Mouse (Mus musculus) left cerebral cortex, postnatal 4 days (tissue): Measurements from ENCODE around the gene Lhx5. TPM values are rescaled to one million over a fixed set of nuclear protein-coding genes. Genes with fewer than 3 reads are reported as not detected.
A peak's percentile ranks its signal among the peaks of the same experiment; 100 is the strongest.

Source experiments
- DNase-seq: peaks from one replicate; pipeline ENCODE4 v3.0.0-alpha.2; 2022
- intact Hi-C: fragments of 180-260 bp; cut with DNase I; formaldehyde crosslinking; loops from one replicate; pipeline ENCODE4 v1.15.1; 2025
- total RNA-seq, 2 experiments: library from RNA; stranded (reverse); gene quantifications; 2 replicates each; pipeline ENCODE4 v1.2.3; 2021

The Lhx5 gene
- 1 to 10 TPM in 1 of 2 experiments, under 1 TPM in 1; 0.86 to 1.4 TPM for total RNA-seq

DNA sequence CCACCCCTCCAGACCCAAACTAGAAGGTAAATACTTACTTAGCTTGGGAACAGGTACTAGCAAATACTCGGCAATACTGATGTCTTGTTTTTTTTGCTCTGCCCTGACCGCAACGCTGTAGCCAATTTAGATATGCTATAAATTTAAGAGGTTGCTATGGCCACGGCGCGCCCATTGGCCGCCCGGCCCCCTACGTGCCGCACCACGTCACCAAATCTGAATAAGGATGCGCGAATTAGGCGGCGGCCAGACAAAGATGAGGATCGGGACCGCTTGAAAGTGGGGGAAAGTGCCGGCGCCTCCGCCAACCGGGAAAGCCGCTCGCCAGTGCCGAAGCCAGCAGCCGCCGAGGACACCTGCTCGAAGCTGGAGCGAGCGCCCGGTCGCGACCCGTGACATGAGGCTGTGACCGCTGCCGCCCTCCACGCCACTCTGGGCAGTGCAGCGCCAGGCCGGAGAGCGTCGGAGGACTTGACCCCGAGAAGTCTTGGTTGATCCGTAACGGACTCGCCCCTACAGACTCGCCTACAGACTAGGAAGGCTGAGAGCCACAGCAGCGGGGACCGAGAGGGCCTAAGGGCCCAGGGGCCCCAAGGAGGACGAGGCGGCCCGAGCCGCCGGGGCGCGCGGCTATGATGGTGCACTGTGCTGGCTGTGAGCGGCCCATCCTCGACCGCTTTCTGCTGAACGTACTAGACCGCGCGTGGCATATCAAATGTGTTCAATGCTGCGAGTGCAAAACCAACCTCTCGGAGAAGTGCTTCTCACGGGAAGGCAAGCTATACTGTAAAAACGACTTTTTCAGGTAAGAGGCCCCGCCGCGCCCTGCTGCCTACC is at the start of gene Lhx5:
Lhx5 (plus strand) TSS at position 51 of the 837 bp plus-strand sequence.
- DNase-seq = peak; percentile 52
- intact Hi-C loops = no loop called here

DNA sequence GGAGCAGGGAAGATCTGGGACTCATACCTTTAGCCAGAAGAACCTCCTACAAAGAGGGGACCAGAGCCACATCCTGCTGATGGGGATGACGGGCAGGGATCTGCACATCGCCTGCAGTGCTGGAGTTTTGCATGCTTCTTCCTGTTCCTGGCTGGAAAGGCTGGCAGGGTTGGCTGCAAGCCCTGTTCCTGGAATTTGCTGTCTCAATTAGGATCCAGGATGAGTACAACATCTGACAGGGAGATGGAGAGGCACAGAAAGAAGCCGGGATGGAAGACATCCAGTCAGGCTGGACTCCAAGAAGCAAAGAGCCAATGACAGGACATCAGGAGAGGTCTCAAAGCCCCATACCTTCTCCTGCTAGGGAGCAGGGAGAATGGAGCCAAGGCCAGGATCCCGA is 45.1 kb upstream of the Lhx5 start:
- DNase-seq = peak; percentile 72
- intact Hi-C loops = no loop called here

DNA sequence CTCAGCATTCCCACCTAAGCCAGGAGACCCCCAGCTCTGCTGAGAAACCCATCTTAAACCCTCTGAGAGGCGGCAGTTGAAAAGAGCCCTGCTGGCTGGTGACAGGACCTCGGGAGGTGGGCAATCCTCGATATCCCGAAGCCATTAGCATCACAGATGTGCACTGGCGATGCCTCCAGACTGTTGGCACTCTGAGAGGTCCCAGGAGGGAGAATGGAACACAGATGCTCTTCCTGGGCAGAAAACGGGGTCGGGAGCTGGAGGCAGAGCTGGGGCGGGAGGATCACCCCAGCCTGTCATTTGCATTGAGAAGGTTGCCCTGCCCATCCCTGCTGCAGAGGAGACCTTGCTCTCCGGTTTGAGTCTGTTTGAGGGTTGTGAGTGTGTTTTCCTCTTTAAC is 42.7 kb upstream of the Lhx5 start:
- DNase-seq = peak; percentile 65
- intact Hi-C loops = no loop called here

DNA sequence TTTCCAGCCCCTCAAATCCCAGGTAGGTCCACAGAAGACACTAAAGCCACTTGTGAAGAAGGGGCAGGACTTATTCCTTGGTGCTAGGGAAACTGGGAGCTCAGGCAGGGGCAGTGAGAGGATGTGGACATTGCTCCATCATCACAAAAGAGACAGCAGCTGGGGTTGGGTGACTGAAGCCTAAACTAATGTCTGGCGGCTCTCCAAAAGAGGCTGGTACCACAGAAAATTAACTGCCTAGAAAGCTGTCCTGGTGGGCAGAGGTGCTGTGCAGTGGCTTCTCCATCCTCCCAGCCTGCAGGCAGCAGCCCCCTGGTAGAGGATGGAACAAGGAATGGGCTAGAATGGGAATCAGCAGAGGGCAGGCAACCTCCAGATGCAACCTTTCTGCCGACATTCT is 41.5 kb upstream of the Lhx5 start:
- peak; percentile 56 for DNase-seq
- intact Hi-C loops = no loop called here

GRCm38 (mm10) chr5:120393871-120394667 is 37.4 kb upstream of the Lhx5 start:
- intact Hi-C loops = no loop called here
- peak; percentile 45 for DNase-seq

- no peak for DNase-seq
- intact Hi-C loops = no loop called here
These were observed 33.5 kb upstream of the Lhx5 start for GRCm38 (mm10) chr5:120397988-120398387.

GRCm38 (mm10) chr5:120404831-120405591 is 26.5 kb upstream of the Lhx5 start:
- no peak for DNase-seq
- intact Hi-C loops = no loop called here

DNA sequence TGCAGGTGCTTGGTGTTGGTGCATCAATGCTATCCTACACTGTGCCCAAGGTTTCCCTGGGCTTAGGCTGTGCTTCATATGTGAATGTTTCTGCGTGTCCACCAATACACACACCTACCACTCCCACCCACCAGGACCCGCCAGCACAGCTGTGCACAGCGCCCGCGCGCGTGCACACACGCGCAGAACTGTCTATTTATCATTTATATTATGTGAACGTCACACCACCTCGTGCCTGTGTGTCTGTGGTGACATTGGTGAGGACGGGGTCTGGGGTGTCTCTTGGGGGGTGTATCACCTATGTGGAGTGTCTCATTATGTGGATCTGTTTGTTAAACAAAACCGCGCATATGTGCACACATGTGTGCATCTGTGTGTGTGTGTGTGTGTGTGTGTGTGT is 22.6 kb upstream of the Lhx5 start:
- intact Hi-C loops = no loop called here
- DNase-seq = no peak

DNA sequence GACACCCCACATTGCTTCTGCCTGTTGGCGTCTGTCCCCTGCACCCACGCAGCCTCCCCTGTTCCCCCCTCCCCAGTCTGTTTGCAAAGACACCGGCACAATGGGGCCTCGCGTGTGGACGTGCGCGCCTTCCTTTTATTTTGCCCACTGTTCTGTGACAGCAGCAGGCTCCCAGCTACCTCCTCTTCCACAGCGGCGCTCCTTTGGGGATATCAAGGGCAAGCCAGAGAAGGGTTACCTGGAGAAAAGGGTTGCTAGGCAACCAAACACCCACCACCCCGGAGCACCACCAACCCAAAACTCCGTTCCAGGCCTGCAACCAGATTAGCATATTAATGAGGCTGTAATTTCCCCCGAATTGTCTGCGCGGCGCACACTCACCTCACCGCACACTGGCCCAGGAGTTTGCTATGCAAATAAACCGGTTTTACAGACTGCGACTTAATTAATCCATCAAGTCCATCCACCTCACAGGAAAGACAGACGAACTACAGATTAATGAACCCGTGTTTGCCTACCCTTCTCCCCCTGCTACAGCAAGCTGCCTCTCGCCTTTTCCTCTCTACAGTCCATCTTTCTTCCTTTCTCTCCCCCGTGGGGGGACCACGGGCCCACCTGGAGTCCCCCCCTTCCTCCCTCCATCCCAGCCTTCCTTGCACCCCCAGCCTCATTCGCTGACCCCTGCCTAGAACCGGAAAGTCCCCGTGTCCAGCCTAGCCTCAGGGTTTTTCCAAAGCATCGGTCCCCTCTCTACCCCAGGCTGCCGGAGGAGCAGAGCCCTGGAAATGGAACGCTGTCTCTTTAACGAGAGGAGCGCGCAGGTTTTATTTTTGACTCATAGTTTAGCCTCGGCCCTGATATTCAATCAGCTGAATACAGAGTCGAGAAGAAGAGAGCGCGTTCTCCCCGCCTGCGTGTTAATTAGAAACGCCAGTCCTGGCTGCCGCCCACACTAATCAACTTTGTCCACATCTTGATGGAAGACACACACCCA is 21.8 kb upstream of the Lhx5 start:
- intact Hi-C loops = no loop called here

GRCm38 (mm10) chr5:120413436-120413835 is 18.1 kb upstream of the Lhx5 start:
- intact Hi-C loops = no loop called here

More for the DNA sequence above, 21.8 kb upstream of the Lhx5 start:
- DNase-seq = no peak

GRCm38 (mm10) chr5:120420106-120420505 is 11.4 kb upstream of the Lhx5 start:
- intact Hi-C loops = no loop called here
- DNase-seq = no peak

More at GRCm38 (mm10) chr5:120413436-120413835, 18.1 kb upstream of the Lhx5 start:
- no peak for DNase-seq

- intact Hi-C loops = no loop called here
- DNase-seq = peak; percentile 64
These were observed 7.5 kb upstream of the Lhx5 start for GRCm38 (mm10) chr5:120424039-120424438.

DNA sequence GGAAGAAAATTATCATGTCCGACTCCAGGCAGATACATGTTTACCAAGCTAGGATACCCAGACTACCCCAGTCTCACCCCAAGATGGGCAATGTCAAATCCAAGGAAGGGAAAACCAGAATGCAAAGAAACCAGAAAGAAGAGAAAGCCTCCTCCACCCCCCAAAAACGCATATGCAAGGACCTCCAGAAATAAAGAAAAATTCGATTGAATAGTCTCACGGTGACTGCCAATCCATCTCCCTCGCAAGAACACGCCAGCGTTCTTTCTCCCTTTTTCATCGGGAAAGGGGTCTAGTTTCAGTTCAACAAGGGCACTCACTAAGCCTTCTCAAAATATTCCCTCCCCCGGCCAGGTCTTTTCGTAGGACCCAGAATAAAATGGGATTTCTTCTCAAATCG is 6.8 kb upstream of the Lhx5 start:
- DNase-seq = no peak
- intact Hi-C loops = no loop called here

DNA sequence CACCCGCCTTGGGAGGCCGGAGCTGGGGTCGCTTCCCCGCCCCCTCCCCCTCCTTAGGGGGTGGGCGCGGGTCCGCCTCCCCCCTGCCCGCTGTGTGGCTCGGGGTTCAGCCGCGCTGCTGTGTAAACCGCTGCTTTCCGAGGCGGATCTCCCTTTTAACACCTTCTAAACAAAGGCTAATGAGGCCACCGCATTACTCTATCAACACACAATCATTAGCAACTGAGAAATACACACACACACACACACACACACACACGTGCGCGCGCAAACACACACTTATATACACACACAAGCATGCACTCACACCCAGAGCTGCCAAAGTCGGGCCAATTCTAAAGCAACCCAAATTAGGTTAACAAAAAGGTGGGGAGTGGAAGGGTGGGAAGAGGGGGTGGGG is 5.8 kb upstream of the Lhx5 start:
- DNase-seq = no peak
- intact Hi-C loops = no loop called here

DNA sequence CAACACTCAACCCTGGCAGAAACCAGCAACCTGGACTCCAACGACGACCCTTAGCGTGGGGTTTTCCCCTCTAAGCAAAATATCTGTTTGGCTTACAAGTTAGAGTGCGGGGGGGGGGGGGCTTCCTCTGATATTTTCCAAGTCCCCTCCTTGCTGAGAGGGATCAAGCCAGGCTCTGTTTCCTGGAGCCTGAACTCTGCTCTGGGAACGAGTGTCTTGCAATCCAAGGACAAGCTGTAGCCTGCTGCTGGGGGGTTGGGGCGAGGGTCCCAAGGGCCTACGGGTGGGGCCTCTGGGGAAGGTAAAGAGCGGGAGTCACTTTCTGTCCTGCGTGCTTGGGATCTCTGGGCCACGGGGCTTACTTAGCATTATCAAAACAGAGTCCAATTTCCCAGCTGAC is 4.9 kb upstream of the Lhx5 start:
- intact Hi-C loops = no loop called here
- no peak for DNase-seq

GRCm38 (mm10) chr5:120427451-120427938 is 4.0 kb upstream of the Lhx5 start:
- intact Hi-C loops = no loop called here
- DNase-seq = no peak

DNA sequence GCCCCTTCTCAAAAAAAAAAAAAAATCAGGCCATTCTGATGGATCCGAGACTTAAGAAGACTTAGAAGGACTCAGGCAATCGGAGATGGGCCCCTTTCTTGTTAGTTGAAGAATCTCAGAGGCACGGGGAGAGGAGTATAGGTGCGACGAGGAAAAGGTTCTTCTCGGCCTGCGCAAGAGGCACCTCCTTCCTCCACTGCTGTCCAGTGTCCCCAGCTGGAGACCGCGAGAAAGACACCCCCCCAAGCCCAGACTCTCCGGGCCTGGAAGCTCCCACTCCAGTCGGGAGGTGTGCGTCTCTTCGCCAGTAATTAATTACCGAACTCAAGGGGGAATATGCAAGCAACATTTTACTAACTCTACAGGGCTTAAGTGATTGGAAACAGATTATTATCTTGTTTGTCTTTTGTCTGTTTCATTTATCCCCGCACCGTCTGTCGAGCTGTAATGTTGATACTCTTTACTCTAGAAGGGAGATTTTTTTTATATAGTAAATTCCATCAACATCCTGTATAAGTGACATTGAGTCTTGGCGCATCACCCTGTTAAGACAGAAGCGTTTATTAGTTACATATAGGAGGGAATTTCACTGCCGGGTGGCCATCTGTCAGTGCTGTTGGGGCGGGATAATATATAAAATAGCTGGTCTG is 3.2 kb upstream of the Lhx5 start:
- DNase-seq = no peak
- intact Hi-C loops = no loop called here

GRCm38 (mm10) chr5:120428990-120429389 is 2.5 kb upstream of the Lhx5 start:
- intact Hi-C loops = no loop called here
- DNase-seq = no peak

DNA sequence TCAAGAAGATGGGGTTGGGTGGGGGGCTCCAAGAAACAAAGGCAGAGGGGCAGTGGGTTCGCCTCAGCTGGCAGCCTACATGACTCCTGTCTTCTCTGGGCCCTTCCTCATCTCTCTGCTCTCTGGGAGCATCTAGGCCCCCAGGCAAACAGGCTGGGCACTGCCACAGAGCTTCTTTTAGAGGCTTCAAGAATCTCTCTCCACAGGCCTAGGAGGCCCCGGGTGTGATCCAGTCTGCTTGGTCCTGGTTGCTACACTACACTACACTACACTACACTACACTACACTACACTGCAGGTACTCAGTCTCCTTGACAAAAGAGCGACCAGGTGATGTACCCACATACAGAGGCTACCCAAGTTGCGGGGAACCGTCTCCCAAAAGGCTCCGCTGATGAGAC is 1.8 kb upstream of the Lhx5 start:
- intact Hi-C loops = no loop called here
- no peak for DNase-seq
